Mouse (Mus musculus) adipose tissue, adult 10 weeks (tissue): ENCODE data around the gene Gm20388. TPM values are rescaled to one million over a fixed set of nuclear protein-coding genes. Genes with fewer than 3 reads are reported as not detected.

Source experiments
- polyA plus RNA-seq: library from polyadenylated mRNA; stranded (reverse); fragments of 350-450 nt; fragmentation: Illumina TruSeq; extraction: RNeasy Lipid Tissue Mini Kit (QIAGEN cat#74804); gene quantifications from one replicate; pipeline ENCODE4 v1.2.3, GENCODE M21; 2014; ENCODE audit warnings: low read depth, low replicate concordance

Gene Gm20388
- polyA plus RNA-seq, 1 experiment from 2014 or later = 37.3 TPM

DNA sequence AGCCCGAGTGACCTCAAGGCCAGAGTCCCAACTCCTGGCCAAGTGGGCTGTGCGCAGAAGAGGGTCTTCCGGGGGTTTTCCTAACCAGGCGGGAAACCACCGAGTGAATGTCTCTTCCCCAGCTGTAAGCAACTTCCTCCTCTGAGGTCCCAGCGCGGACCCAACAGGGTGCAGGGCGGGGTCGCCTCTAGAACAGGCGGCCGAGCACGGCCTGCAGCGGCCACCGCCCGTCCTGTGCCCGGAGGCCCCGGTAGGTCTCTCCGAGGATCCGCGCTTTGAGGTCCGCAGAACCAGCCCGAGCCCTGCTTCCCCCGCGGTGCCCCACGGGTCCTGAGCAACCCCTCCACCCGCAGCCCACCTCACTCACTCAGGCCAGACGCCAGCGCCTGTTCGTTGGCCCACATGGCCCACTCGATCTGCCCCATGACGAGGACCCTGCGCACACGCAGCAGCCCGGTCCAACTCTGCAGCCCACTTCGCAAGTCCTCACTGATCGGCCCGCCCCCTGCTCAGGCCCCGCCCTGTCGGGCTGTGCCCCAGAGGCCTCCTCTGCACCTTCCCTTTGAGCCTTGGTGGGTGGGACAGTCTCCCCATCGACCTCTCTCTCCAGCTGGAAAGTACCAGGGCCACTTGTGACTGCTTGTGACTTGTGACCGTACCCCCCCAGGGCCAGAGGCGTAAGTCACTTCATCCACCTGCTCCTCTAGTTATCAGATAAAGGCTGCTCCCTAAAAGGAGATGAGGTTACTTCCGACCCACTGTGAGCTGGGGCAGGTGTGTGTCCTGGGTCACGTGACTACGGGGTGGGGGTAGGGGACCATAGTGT is 2522.0 kb downstream of the Gm20388 start, which contains the start of gene Cyba:
Cyba (minus strand) TSS at position 488 of the 826 bp plus-strand sequence.

DNA sequence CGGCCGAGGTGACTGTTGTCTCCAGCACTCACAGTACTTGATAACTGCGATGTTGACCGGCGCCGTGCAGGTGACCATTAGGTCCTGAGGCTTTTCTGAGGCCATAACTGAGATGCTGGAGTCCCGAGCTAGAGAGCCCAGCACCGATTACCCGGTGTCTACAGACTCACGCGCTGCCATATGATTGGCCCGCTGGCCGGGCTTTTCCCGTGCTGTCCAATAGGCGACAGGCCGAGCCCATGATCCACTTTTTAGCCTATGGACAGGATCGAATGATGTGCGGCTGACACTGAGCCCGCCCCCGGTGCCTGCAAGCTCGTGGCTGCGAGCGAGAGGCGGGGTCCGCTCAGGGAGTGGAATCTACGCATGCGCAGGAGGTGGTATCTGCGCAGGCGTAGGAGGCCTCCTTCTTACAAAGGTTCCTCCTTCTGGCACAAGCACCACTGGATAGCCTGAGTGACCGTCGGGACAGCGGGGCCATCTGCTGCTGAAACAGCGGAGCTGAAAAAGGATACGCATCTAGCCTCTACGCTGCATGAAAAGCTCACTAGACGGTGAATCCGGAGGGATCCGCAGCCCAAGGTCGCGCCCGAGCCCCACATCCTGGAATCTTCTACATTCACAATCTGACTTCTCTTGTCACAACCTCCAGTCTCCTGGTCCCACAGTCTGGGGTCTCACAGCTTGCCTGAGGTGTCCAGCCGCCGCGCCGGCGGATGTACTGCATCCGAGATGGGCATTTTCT is 2532.8 kb downstream of the Gm20388 start, which contains the start of gene Mvd:
Mvd (minus strand) TSS at position 161 of the 745 bp plus-strand sequence.

DNA sequence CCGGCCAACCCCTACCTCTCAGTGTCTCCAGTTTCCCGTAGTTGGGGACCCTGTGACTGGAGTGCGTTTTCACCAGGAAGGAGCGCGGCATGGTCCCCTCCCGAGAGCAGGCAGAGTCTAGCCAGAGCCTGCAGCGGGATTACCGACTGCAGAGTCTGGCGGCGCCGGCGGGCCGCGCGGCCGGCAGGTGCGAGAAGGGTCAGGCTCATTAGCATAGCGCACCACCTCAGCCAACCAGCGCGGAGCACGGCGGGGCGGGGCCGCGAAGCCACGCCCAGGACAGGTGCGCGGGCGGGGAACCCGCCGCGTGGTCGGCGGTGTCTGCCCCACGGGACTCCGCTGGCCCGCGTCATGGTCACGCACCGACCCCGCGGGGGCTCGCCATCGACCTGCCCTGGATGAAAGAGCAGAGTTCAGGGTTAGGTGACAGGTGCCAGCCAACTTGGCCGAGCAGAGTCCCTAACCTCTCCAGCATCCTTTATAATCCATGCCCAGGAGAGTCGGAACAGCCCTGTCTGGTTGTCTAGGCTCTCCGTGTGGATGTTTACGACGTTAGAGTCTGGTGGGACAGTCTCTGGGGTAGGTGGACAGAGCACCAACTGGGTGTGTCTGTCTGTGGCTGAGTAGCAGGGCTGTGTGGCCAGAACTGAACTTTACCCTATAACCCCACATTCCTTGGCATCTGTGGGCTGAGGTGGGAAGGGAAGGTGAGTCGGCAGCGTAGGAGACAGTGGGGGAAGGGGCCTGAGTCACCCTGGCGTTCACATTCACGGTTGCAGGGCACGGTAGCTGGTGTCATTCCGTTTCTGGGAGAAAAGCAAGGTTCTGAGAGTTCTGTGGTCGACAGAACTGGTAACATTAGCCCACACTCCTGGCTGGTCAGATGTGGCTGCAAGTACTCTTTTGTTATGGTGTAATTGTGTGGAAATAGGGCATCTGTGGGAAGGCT is 2550.2 kb downstream of the Gm20388 start, which contains the start of gene Snai3:
Snai3 (minus strand) TSS at position 210 of the 949 bp plus-strand sequence.

DNA sequence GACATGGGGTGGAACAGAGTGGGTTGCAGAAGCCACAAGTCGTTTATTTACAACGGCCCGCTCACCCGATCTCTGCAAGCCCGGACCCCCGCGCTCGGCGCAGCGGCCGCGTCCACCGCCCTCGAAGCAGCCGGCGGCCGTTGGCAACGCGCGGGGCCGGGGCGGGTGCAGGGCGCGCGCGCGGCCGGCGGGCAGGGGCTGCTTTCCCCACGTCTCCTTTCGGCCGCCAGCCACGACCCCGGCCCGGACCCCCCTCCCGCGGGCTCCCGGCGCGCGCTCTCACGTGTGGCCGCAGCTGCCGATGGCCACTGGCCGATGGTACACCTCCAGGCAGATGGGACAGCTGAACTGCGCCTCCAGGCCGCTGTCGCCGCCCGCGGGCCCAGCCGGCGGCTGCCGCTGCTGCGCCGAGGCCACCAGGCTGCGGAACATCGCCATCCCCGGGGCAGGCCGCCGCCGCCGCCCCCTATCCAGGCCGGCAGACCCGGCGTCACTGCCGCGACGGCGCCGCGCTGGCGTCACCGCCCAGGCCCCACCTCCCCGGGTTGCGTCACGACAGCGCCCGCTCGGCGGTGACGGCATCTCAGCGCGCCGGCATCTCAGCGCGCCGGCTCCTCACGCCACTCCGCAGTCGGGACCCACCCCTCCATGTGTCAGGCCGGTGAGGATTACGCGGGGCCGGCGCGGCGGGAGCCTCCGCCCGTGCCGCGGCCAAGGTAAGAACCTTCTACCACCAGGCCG is 2565.1 kb downstream of the Gm20388 start, which contains the start of the genes Rnf166 and Ctu2:
Rnf166 (minus strand) TSS at position 485 of the 741 bp plus-strand sequence.
Ctu2 (plus strand) TSS at position 564 of the 741 bp plus-strand sequence.

DNA sequence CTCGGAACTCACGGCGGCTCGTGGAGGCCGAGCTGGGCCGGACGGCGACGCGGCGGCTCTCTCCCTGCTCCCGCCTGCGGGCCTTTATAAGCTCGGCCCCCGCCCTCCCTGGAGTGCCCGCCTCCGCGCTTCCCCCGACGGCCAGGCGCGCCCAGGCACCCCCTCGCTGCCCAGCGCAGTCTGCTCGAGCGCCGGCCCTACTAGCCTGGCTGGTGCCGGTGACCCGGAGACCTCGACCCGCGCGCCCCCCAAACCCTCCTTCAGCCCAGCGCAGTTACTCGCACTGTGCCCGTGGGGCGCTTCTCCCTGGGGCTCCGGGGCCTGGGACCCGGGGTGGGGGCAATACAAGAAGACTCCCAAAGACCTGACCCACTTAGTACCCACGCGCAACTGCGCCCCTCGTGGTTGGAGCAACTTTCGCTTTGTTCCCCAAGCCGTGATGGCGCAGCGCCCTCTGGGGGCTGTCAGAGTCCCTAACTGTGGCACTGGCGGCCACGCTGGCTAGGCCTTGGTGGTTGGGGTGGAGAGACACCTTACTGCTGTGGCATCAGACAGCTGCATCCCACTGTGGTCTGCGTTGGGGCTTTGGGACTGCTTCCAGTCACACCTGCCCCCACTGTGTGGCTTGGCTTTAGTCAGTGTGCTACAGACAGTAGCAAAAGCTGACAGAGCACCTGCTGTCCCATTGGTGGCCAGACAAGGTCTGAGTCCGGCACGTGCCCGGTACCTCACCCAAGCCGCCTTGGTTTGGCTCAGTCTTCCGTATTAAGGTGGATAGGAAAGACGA is 2640.8 kb downstream of the Gm20388 start, which contains the start of gene Piezo1:
Piezo1 (minus strand) TSS at position 65 of the 787 bp plus-strand sequence.

DNA sequence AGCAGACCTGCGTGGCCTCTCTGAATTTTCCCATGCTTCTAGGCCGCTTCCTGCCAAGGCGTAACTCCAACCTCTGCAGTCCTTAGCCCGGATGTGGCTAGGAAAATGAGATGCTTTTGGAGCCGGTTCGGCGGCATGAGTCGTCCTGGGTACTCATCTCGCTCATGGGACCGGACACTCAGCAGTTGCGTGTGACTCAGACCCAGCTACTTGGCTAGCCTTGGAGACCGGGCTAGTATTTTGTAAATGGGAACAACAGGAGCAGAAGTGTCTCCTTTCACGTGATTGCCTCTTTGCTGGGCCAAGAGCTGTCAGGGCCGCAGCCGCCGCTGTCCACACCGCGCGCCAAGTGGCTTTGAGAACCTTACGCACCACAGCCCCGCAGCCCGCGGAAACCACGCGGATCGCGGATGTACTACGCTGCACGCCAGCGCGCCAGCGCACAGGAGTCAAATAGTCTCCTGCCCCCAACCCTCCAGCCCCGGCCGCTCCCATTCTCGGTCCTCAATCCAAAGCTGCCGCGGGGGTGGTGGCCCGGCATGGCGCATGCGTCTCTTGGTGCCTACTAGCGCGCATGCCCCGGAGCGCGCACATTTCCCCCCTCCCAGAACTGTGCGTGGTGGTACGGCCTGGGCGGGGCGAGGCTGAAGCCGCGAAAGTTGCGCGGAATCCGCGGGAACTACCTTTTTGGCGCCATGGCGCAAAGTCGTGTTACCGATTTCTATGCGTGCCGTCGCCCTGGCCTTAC is 2656.9 kb downstream of the Gm20388 start, which contains the start of gene Cdt1:
Cdt1 (plus strand) TSS at position 655 of the 748 bp plus-strand sequence.

DNA sequence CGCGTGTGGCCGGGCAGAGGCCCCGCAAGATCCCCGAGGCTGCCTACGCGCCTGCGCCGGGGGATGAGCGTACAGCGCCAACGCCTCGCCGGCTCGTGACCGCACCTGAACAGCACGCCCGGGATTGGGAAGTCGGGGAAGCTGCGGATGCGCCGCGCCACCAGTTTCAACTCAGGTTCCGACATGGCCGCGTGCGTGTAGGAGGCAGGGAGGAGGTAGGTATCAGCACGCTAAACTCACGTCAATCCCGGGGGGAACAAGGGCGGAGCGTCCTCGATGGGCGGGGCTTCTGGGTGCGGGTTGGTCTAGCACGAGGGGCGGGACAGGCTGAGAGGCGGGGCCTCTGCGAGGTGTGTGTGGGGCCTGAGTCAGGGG is 2666.0 kb downstream of the Gm20388 start, which contains the start of gene Aprt:
Aprt (minus strand) TSS at position 262 of the 375 bp plus-strand sequence.

DNA sequence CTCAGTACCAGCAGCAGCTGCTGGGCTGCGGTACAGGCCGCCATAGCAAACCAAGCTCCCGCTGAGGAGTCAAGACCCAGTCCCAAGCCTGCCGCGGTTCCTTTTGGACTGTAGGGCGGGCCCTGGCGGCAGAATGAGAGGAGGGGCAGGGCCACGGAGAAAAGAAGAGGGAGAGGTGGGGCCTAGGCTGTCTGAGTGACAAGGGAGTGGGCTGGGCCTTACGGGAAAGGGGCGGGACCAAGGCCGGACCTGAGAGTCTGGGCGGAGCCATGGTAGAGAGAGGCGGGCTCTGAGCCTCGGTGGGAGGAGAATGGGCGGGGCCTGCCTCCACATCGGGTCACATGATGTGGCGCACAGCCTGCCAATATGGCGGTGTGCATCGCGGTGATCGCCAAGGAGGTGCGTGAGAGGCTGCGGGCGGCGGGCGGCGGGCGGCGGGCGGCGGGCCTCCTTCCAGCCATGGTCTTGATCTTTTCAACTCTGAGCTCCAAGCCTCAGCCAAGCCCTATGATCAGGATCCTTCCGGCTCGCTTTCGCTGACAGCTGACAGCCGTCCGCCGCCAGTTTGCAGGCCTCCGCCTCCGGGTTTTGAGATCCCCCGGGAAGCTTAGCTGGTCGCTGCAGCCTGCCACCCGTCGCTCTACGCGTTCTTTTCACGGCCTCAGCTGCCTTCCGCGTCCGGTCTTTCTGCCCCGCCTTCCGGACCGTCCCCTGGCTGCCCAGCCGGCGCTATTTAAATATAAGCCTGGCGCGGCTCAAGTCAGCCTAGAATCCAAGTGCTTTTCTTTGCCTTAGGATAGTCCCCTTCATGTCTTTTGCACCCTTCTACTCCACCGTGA is 2700.9 kb downstream of the Gm20388 start, which contains the start of the genes Galns and Trappc2l:
Galns (minus strand) TSS at position 169 of the 839 bp plus-strand sequence.
Trappc2l (plus strand) TSS at position 346 of the 839 bp plus-strand sequence.

DNA sequence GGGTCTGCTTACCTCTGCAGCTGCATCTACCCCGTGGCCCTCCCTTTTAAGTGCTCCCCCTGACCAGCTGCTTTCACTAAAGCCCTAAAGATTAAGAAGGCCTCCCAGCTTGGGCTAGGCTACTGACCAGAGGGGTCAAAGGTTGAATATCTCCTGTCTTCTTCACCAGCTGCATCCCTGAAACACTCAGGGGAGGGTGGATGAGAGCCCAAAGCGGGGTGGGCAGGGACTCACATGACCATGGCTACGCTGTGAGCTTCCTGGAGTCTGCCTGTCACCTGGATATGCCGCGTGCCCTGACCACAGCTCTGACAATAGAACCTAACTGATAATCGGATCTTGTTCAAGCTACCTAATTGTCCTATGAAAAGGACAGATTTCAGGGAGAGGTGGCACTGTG is 2712.1 kb downstream of the Gm20388 start, which contains the start of gene Pabpn1l:
Pabpn1l (minus strand) TSS at position 13 of the 400 bp plus-strand sequence.

DNA sequence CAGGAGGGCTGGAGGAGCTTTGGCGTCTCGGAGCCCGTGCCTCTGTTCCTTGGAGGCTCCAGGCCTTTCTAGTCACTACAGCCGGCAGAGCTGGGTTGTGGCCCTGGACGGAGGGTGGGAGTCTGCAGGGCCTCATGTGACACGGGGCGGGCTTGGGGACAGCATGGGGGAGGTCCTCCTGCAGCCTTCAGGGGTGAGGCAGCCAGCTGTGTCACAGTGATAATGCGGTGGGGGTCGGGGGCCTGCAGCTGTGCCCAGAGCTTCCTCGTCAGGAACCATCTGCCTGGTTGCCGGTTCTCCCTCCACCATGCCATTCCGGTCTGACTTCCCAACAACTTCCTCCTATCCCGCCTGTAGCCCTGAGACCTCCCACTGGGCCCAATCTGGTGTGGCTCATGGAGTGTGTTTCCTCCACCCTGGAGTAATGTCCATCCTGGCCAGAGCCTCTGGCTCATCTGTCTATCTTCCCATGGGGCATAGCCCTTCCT is 2788.4 kb downstream of the Gm20388 start, which contains the start of gene Cbfa2t3:
Cbfa2t3 (minus strand) TSS at position 105 of the 488 bp plus-strand sequence.

DNA sequence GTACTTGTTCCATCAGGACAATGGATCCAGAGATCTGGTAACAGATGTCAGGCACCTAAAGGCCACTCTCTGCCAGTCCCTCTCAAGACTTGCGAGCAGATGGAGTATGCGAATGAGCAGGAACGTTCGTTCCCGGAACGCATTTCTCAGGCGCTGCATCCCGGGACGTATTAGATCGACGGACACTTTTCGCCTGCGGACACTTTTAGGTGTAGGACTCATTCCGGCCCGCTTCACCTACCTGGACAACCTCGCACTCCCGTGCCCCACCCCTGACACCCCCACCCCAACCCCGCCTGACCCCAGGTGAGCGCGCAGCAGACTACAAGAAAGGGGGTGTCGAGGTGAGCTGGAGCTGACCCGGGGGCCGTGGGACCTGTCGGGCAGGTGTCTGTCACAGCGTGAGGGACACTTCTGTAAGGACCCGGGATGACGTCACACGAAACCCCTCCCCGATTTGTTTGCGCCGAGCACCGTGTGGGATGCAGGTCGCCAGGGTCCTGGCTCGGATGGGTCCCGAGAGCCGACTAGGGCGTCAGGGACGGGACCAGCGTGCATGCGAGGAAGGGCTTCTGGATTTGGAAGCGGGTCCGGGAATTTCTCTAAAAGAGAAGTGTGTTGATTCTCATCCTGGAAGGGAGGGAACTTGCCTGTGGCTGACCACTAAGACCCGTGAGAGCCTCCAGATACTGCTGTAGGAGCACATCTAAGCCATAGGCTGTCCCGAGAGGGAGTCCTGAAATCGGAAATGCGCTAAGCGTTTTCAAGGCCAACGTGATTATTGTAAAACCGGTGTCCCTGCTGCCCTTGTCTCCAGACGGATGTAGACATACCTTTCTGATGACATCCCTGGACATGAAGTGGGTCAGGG is 2864.9 kb downstream of the Gm20388 start, which contains the start of gene Acsf3:
Acsf3 (plus strand) TSS at position 202 of the 871 bp plus-strand sequence.

DNA sequence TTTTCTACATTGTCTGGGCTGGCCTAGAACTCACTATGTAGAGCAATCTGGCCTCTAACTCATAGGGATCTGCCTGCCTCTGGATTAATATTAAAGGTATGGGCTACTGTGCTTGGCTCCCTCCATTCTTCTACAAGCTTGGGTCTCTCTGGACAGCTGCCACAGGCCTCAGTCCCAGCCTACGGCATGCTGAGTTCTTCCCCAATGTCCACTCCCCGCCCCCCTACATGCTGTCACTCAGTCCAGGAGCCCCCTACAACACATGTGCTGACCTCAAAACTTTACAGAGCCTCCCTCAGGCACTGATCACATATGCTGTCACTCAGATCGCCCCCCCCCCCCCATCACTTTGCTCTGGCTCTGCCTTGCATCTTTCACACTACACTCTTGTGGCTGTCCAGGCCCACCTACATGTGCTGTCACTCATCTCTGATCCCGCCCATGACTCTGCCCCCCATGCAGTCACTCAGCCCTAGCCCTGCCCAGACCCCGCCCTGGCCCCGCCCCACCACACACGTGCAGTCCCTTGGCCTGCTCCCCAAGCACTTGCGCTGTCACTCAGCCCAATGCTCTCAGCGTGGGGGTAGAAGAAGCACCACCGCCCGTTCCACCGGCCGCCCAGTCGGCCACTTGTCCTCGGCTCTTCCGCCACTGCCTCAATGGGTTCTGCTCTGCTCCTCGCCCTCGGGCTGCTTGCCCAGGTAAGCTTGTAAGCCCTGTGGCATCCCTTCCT is 2937.4 kb downstream of the Gm20388 start, which contains the start of gene Cdh15:
Cdh15 (plus strand) TSS at position 138 of the 733 bp plus-strand sequence.

DNA sequence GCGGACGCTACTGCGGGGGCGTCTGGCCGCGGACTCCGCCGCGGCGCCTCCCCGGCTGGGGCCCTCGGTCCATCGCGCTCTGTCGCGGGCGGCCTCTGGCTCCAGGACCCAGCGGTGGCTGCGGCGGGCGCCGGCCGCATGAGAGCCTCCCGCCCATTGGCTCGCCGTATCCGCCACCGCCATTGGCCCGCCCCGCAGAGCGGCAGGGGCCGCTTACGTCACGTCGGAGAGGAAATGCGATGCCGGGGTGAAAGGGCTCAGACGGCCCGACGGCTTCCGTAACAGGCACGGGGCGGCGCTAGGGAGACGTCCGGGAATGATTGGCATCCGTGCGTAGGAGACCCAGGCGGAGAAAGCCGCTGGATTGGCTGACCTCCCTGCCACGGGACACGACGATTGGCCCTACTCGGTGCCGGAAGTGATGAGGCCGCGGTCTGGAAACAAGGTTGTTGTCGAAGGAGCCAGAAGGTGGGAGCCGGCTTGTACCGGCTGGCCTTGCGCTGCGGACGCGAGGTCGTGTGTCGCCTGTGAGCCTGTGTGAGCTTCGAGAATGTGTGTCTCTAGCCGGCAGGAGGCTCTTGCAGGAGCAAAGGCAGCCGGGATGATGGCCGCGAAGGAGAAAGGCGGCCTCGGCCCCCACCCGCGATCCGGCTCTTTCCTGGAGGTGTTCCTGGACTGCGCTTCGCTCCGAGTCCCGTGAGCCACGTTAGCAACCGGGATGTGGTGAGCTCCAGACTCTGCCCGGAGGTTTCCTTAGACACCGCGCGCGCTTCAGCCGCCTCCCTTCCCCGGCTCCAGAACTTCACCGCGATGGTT is 3131.7 kb downstream of the Gm20388 start, which contains the start of gene Ankrd11:
Ankrd11 (minus strand) TSS at position 120 of the 816 bp plus-strand sequence.

DNA sequence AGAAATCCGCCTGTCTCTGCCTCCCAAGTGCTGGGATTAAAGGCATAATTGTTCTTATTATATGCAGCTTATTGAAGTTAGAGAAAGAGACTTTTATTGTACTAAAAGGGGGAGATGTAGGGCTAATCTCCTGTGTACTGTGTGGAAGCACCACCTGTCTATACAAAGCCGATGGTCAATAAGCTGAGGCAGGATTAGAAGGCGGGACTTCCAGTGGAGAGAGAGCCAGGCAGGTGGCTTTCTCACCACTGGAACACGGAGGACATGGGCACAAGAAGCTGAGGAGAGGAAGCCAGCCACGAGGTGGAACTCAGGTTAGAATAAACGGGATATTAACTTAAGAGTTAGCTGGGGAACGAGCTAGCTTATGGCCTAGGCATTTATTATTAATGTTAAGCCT is 3152.1 kb downstream of the Gm20388 start, which contains the start of gene Spg7:
Spg7 (plus strand) TSS at position 222 of the 400 bp plus-strand sequence.

